In genomic region chr12:51947498-51947945, GRCm38 (mm10) we compare ENCODE assay signal across 11 mouse cellular contexts. TPM values are rescaled to one million over a fixed set of nuclear protein-coding genes. Genes with fewer than 3 reads are reported as not detected.
DNase-seq lines count a peak whose midpoint lies in the region; ATAC-seq and TF ChIP-seq lines count a peak whose summit lies in the region.
"Had no signal": no experiment of that assay in that cellular context is flagged by ENCODE, and none has a peak within 500 bp of the region (broad histone marks: within the 10 kb centered on the region; RNA-seq: fewer than 3 reads in every experiment).

No protein-coding gene starts in this region.

- TF ChIP-seq POLR2A in lung, adult 2 months (IDR thresholded peaks at IDR 0.05; ENCODE audit: borderline replicate concordance, extremely low read depth, low read depth, low read length) = no peak
- no peak for TF ChIP-seq POLR2A in myocyte (IDR thresholded peaks at IDR 0.05; ENCODE audit: insufficient read length, low read depth)

- CTCF ChIA-PET in Patski (lab: Charles Lee) = interaction anchor here (0.9 to 1.0 kb wide), 2 partner anchors 46 to 54 kb away, joined by 3 to 4 read pairs; no protein-coding TSS in a partner anchor

- POLR2A ChIA-PET in Patski (lab: Charles Lee) = no interaction called here

- no peaks in the 10 kb centered on the region for H3K9me3 ChIP-seq in heart, embryonic 16.5 days (replicated peaks; ENCODE audit: control insufficient read depth, low read length)
- H3K9me3 ChIP-seq: embryonic facial prominence, embryonic 15.5 days; neural tube, embryonic 15.5 days had no signal

- peak; percentile 23; the same call in 1 of the 2 replicates for ATAC-seq in heart, embryonic 16.5 days (replicated peaks; ENCODE audit: extremely low read depth, insufficient read depth, low FRiP score)
- peak; percentile 100 for ATAC-seq in Patski

- no peak overlapping the region for H3K4me2 ChIP-seq in heart, embryonic 16.5 days (ENCODE audit: low read depth, low read length)
- peak overlapping the region; percentile 46 for H3K4me2 ChIP-seq in myocyte (ENCODE audit: low read depth)
- H3K4me2 ChIP-seq: embryonic facial prominence, embryonic 15.5 days; neural tube, embryonic 15.5 days had no signal

- TF ChIP-seq CTCF in lung, adult 2 months (IDR thresholded peaks at IDR 0.05; ENCODE audit: insufficient read depth, low read length) = 0 out of 2 replicates have a peak, but pooled peaks have one; percentile 35
- TF ChIP-seq CTCF in Patski (IDR thresholded peaks at IDR 0.05) = peak; percentile 72

- H3K9ac ChIP-seq in heart, embryonic 16.5 days (ENCODE audit: low read length) = no peak overlapping the region
- H3K9ac ChIP-seq: embryonic facial prominence, embryonic 15.5 days; neural tube, embryonic 15.5 days had no signal

- no peak overlapping the region for H3K4me3 ChIP-seq in heart, embryonic 16.5 days (ENCODE audit: low read length)
- H3K4me3 ChIP-seq in lung, adult 2 months (replicated peaks; ENCODE audit: extremely low read depth, low read depth, low read length) = no peak overlapping the region
- no peak overlapping the region for H3K4me3 ChIP-seq in myocyte
- H3K4me3 ChIP-seq: embryonic facial prominence, embryonic 15.5 days; neural tube, embryonic 15.5 days had no signal

- H3K27ac ChIP-seq in heart, embryonic 16.5 days (ENCODE audit: low read length) = no peak overlapping the region
- H3K27ac ChIP-seq: embryonic facial prominence, embryonic 15.5 days; macrophage; neural tube, embryonic 15.5 days had no signal

- 76% methylated on average over 10 of the region's 10 CpGs for WGBS in heart, embryonic 16.5 days
- 75% methylated on average over 10 of the region's 10 CpGs for WGBS in lung, adult 2 months

- in situ Hi-C loops in Patski (cut with MboI; ENCODE audit: low pct_unique_long_range_greater_than_20kb) = loop anchor here (5.0 kb wide), 1 partner anchor 55 kb away; no protein-coding TSS in a partner anchor

- H3K27me3 ChIP-seq in heart, embryonic 16.5 days (ENCODE audit: control insufficient read depth, insufficient read depth, low read length) = no peaks in the 10 kb centered on the region
- H3K27me3 ChIP-seq in Patski (no peaks in the 10 kb centered on the region), myocyte (ENCODE audit: control insufficient read depth, insufficient read depth, insufficient read length) (no peaks in the 10 kb centered on the region)
- H3K27me3 ChIP-seq: embryonic facial prominence, embryonic 15.5 days; neural tube, embryonic 15.5 days had no signal

- H3K79me2 ChIP-seq in myocyte (ENCODE audit: control insufficient read depth, insufficient read depth) = no peaks in the 10 kb centered on the region

- DNase-seq in heart, postnatal 36 days = no peak
- no peak for DNase-seq in lung, adult 2 months
- DNase-seq in lung, postnatal 36 days = no peak
- DNase-seq in Patski (ENCODE audit: low read depth, low spot score) = peak; percentile 51
- DNase-seq in gastrocnemius, postnatal 4 days (ENCODE audit: low spot score in 2 of 2) = no peak
- no peak for DNase-seq in layer of hippocampus, adult 8-10 months (ENCODE audit: low spot score in 2 of 2)

- H3K36me3 ChIP-seq in heart, embryonic 16.5 days (ENCODE audit: control insufficient read depth, insufficient read depth) = peaks cover 57% of the 10 kb centered on the region
- H3K36me3 ChIP-seq in myocyte (ENCODE audit: control insufficient read depth, insufficient read depth) = peaks cover 39% of the 10 kb centered on the region

- H3ac ChIP-seq in myocyte (ENCODE audit: control insufficient read depth, insufficient read length) = no peak overlapping the region

- H3K4me1 ChIP-seq in heart, embryonic 16.5 days (ENCODE audit: control insufficient read depth, insufficient read depth, low read length) = no peaks in the 10 kb centered on the region
- no peaks in the 10 kb centered on the region for H3K4me1 ChIP-seq in lung, adult 2 months (ENCODE audit: control insufficient read depth, insufficient read depth, low read length)
- H3K4me1 ChIP-seq: embryonic facial prominence, embryonic 15.5 days; neural tube, embryonic 15.5 days had no signal

- intact Hi-C loops in heart, postnatal 36 days (cut with DNase I) = loop anchor here (2.0 kb wide), 1 partner anchor 53 kb away; no protein-coding TSS in a partner anchor

TF ChIP-seq in myocyte, 11 proteins besides CTCF, POLR2A, EP300 and RAD21:
- TF ChIP-seq POLR2AphosphoS2 (IDR thresholded peaks at IDR 0.05; ENCODE audit: insufficient read length, low read depth) (no peak), CEBPB (IDR thresholded peaks at IDR 0.05; ENCODE audit: insufficient read depth, poor library complexity, severe bottlenecking) (no peak), TCF12 (IDR thresholded peaks at IDR 0.05; ENCODE audit: insufficient read depth, poor library complexity, severe bottlenecking) (no peak), REST (IDR thresholded peaks at IDR 0.05; ENCODE audit: insufficient read depth, insufficient read length) (no peak)

RNA-seq across cellular contexts. Expression of gene Heatr5a, which starts 23.6 kb away (rescaled TPM):
- polyA plus RNA-seq in heart, embryonic 16.5 days (2015; fragmentation: Nextera tagmentation; extraction: Ambion mirVana) = 7.9 and 9.0 TPM in 2 replicates
- 10 to 100 TPM; 18.8 to 20.9 TPM for total RNA-seq in heart, postnatal 36 days (2021)
- 35.0 and 50.4 TPM in 2 replicates for polyA plus RNA-seq in lung, adult 2 months (2012; rRNA removed)
- polyA plus RNA-seq in Patski (2021) = 16.9 TPM
- polyA plus RNA-seq in myocyte (2012; fragmentation: generic; extraction: Trizol) = 10.3 TPM
- 10 to 100 TPM; 28.3 to 31.0 TPM for total RNA-seq in gastrocnemius, postnatal 4 days (2021)
- 10 to 100 TPM in 3 of 4 experiments, 1 to 10 TPM in 1; 8.0 to 12.4 (median 11.2) TPM for total RNA-seq in layer of hippocampus, adult 8-10 months (2022)

RNA-seq across cellular contexts. Expression of gene Dtd2, which starts 58.8 kb away (rescaled TPM):
- 15.0 and 15.8 TPM in 2 replicates for polyA plus RNA-seq in heart, embryonic 16.5 days (2015; fragmentation: Nextera tagmentation; extraction: Ambion mirVana)
- 1 to 10 TPM; 5.1 to 6.1 TPM for total RNA-seq in heart, postnatal 36 days (2021)
- polyA plus RNA-seq in lung, adult 2 months (2012; rRNA removed) = 4.6 and 6.8 TPM in 2 replicates
- 15.5 TPM for polyA plus RNA-seq in Patski (2021)
- polyA plus RNA-seq in myocyte (2012; fragmentation: generic; extraction: Trizol) = 16.0 TPM
- 10 to 100 TPM in 1 of 2 experiments, 1 to 10 TPM in 1; 8.5 to 10.7 TPM for total RNA-seq in gastrocnemius, postnatal 4 days (2021)
- total RNA-seq in layer of hippocampus, adult 8-10 months (2022) = 10 to 100 TPM in 1 of 4 experiments, 1 to 10 TPM in 3; 8.1 to 12.5 (median 9.5) TPM
